Mouse (Mus musculus) colon, adult 2 months (tissue): ENCODE results near the gene Cdkn2aipnl. TPM values are rescaled to one million over a fixed set of nuclear protein-coding genes. Genes with fewer than 3 reads are reported as not detected.

Experiments
- polyA plus RNA-seq: library from polyadenylated mRNA; depleted of rRNA; stranded (reverse); fragments of >200 nt; gene quantifications from 2 replicates; pipeline ENCODE4 v1.2.3, GENCODE M21; 2012; rRNA removed

Cdkn2aipnl gene
- polyA plus RNA-seq: 17.9 and 18.4 TPM in 2 replicates

GRCm38 (mm10) chr11:51967443-51968401 lies at the start of gene Cdkn2aipnl:
Gene Cdkn2aipnl (plus strand): TSS chr11:51967661.

GRCm38 (mm10) chr11:52000290-52000962 lies 33.0 kb downstream of the Cdkn2aipnl start, which contains the start of gene Ube2b:
Gene Ube2b (minus strand): TSS chr11:52000762.

GRCm38 (mm10) chr11:52003772-52004528 lies 36.5 kb downstream of the Cdkn2aipnl start, which contains the start of gene Cdkl3:
Gene Cdkl3 (plus strand): TSS chr11:52004221.

Other genes starting within 250 kb of the Cdkn2aipnl start
- 20.5 and 23.7 TPM in 2 replicates for gene Sec24a, start 204.0 kb upstream of the Cdkn2aipnl start, polyA plus RNA-seq
- gene Sar1b, start 204.0 kb upstream of the Cdkn2aipnl start, polyA plus RNA-seq: 11.0 and 13.1 TPM in 2 replicates
- 9.2 and 10.4 TPM in 2 replicates for gene Jade2, start 110.0 kb upstream of the Cdkn2aipnl start, polyA plus RNA-seq
- gene Ube2b, start 33.1 kb downstream of the Cdkn2aipnl start, polyA plus RNA-seq: 31.1 and 34.5 TPM in 2 replicates
- gene Cdkl3, start 36.6 kb downstream of the Cdkn2aipnl start, polyA plus RNA-seq: 0.81 and 0.85 TPM in 2 replicates
- gene Ppp2ca, start 131.0 kb downstream of the Cdkn2aipnl start, polyA plus RNA-seq: 47.9 and 59.0 TPM in 2 replicates
- not detected in 2 replicates for gene Olfr1373, start 177.9 kb downstream of the Cdkn2aipnl start, polyA plus RNA-seq
- gene Olfr1371, start 246.3 kb downstream of the Cdkn2aipnl start, polyA plus RNA-seq: not detected in 2 replicates